Mouse (Mus musculus): ENCODE results near the gene Cenpt.

GRCm38 (mm10) chr8:105874301-105874700, 21.2 kb upstream of the Cenpt start:
- TF ChIP-seq CTCF (IDR thresholded peaks at IDR 0.05; ENCODE audit: control insufficient read depth, insufficient read depth, insufficient read length) (no peak), MYOD1 (IDR thresholded peaks at IDR 0.05; ENCODE audit: control insufficient read depth, insufficient read length, low read depth) (no peak)
